Mouse (Mus musculus) limb, embryonic 10.5 days (tissue): ENCODE results near the gene Lhx2. TPM values are rescaled to one million over a fixed set of nuclear protein-coding genes. Genes with fewer than 3 reads are reported as not detected.

ENCODE experiments used
- DNase-seq: peaks from one replicate; pipeline ENCODE4 v3.0.0-alpha.2; 2017; ENCODE audit warnings: low spot score
- H3K27ac ChIP-seq: fragments of 300-500 bp; sonication (generic); 2 replicates; pipeline ENCODE4 v1.5.1; 2016; ENCODE audit warnings: mild to moderate bottlenecking
- H3K27me3 ChIP-seq: fragments of 300-500 bp; sonication (generic); 2 replicates; pipeline ENCODE4 v1.6.1; 2016; ENCODE audit warnings: low read depth, mild to moderate bottlenecking; ENCODE audit not compliant: poor library complexity, severe bottlenecking
- H3K36me3 ChIP-seq: fragments of 300-500 bp; sonication (generic); 2 replicates; pipeline ENCODE4 v1.6.1; 2016; ENCODE audit warnings: mild to moderate bottlenecking, moderate library complexity
- H3K4me1 ChIP-seq: fragments of 300-500 bp; sonication (generic); 2 replicates; pipeline ENCODE4 v1.6.1; 2016
- H3K4me3 ChIP-seq: fragments of 300-500 bp; sonication (generic); 2 replicates; pipeline ENCODE4 v1.5.1; 2016; ENCODE audit warnings: mild to moderate bottlenecking, moderate library complexity
- H3K9me3 ChIP-seq: fragments of 300-500 bp; sonication (generic); replicated peaks from 2 replicates; pipeline ENCODE4 v1.6.1; 2016; ENCODE audit warnings: mild to moderate bottlenecking
- WGBS: fragments of 180-500 bp; shearing (Covaris S2); methylation state at CpG from one replicate; pipeline ENCODE4 v1.1.7; 2016; 5-methylcytosine and 5-hydroxymethylcytosine counted together
- polyA plus RNA-seq: library from polyadenylated mRNA; unstranded; fragments of >200 nt; fragmentation: Nextera tagmentation; extraction: Ambion mirVana; gene quantifications from 2 replicates; pipeline ENCODE4 v1.2.1, GENCODE M21; 2016

Lhx2 gene
- polyA plus RNA-seq, 1 experiment from 2014 or later: 33.7 TPM

GRCm38 (mm10) chr2:38410227-38410626 lies 71.1 kb downstream of the Lhx2 start:
- DNase-seq: no peak
- Histone ChIP-seq H3K9me3 (no peaks in the 10 kb centered on the region), H3K27me3 (no peaks in the 10 kb centered on the region), H3K36me3 (no peaks in the 10 kb centered on the region), H3K4me3 (no peak overlapping the region), H3K27ac (no peak overlapping the region), H3K4me1 (peaks cover 9% of the 10 kb centered on the region; the same call in 1 of the 2 replicates)
- WGBS: 88% methylated on average over 6 of the region's 6 CpGs

- DNase-seq: no peak
- Histone ChIP-seq H3K4me3 (no peak overlapping the region), H3K4me1 (peaks cover 9% of the 10 kb centered on the region; the same call in 1 of the 2 replicates), H3K36me3 (no peaks in the 10 kb centered on the region), H3K9me3 (no peaks in the 10 kb centered on the region), H3K27me3 (no peaks in the 10 kb centered on the region), H3K27ac (no peak overlapping the region)
- WGBS: 47% methylated on average over 11 of the region's 11 CpGs
Observed at GRCm38 (mm10) chr2:38412599-38413177, 73.6 kb downstream of the Lhx2 start.

GRCm38 (mm10) chr2:38417970-38418369 lies 78.9 kb downstream of the Lhx2 start:
- no peaks in the 10 kb centered on the region for H3K36me3 ChIP-seq
- peak; percentile 91 for DNase-seq
- 0 out of 2 replicates have a peak, but pooled peaks cover 3% of the 10 kb centered on the region for H3K27me3 ChIP-seq
- WGBS: 21% methylated on average over 4 of the region's 4 CpGs
- no peak overlapping the region for H3K27ac ChIP-seq
- no peak overlapping the region for H3K4me3 ChIP-seq
- no peaks in the 10 kb centered on the region for H3K9me3 ChIP-seq
- peaks cover 4% of the 10 kb centered on the region for H3K4me1 ChIP-seq

Other genes with a start within 250 kb of the Lhx2 start
- 18.3 and 19.5 TPM in 2 replicates for gene Dennd1a, start 51.9 kb upstream of the Lhx2 start, polyA plus RNA-seq
- 67.5 and 83.4 TPM in 2 replicates for gene Nek6, start 172.4 kb downstream of the Lhx2 start, polyA plus RNA-seq